Mouse (Mus musculus) spleen, adult 10 weeks (tissue): Measurements from ENCODE around the gene Pex16. TPM values are rescaled to one million over a fixed set of nuclear protein-coding genes. Genes with fewer than 3 reads are reported as not detected.

Experiments used
- polyA plus RNA-seq: library from polyadenylated mRNA; stranded (reverse); fragments of 350-450 nt; fragmentation: Illumina TruSeq; extraction: RNeasy Lipid Tissue Mini Kit (QIAGEN cat#74804); gene quantifications from one replicate; pipeline ENCODE4 v1.2.3, GENCODE M21; 2015; ENCODE audit warnings: low replicate concordance; ENCODE audit not compliant: insufficient read depth

Gene Pex16
- 8.1 TPM for polyA plus RNA-seq

GRCm38 (mm10) chr2:92374514-92374913 lies at the start of gene Pex16, which contains the start of gene Large2:
Gene Pex16, plus strand, starts transcription at chr2:92374676.
Gene Large2, minus strand, starts transcription at chr2:92374869.

DNA sequence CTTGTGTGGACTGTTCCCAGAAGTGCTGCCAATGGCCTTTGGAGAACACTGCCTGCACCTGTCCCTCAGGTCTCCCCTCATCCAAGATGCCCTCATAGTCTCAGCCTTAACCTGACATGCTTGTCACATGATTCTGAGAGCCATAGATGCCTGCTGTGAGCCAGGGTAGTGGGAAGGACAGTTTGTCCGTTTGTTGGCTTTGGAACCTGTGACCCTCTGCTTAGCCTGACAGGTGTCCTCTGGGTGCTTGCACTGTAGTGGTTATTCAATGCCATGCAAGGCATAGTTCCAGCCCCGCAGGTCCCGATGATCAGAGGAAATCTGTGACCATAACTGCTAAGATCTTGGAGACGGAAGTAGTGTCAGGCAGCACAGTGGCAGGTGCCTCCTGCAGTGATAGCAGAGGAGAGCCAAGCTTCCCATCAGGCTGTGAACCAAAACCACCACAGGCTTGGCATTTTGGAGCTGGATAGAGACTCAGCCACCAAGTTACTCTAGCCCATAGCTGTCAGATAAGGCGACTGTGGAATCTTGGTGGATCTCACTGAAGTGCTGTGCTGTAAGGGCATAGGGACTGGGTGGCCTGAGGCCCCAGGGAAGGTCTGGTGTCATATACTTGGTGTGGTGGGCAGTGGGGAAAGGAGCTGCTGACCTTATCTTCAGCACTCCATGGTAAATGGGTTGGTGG lies 7.6 kb downstream of the Pex16 start, which contains the start of gene 1700029I15Rik:
1700029I15Rik (plus strand) TSS at position 638 of the 688 bp plus-strand sequence.

GRCm38 (mm10) chr2:92401091-92401561 lies 26.6 kb downstream of the Pex16 start, which contains the start of gene Mapk8ip1:
Gene Mapk8ip1, minus strand, starts transcription at chr2:92401263.

Other genes with a start within 250 kb of the Pex16 start
- gene Large2, start 193 bp downstream of the Pex16 start, polyA plus RNA-seq, result 0.23 TPM
- gene 1700029I15Rik, start 7.9 kb downstream of the Pex16 start, polyA plus RNA-seq, result 2.9 TPM
- gene Mapk8ip1, start 26.6 kb downstream of the Pex16 start, polyA plus RNA-seq, result 1.6 TPM
- 6.8 TPM for gene Cry2, start 59.4 kb downstream of the Pex16 start, polyA plus RNA-seq
- gene Slc35c1, start 85.9 kb downstream of the Pex16 start, polyA plus RNA-seq, result 35.4 TPM
- gene Chst1, start 225.0 kb downstream of the Pex16 start, polyA plus RNA-seq, result 7.2 TPM